Mouse (Mus musculus) neutrophil, adult 5-6 weeks (primary cell): ENCODE results near the gene Spaca4. TPM values are rescaled to one million over a fixed set of nuclear protein-coding genes. Genes with fewer than 3 reads are reported as not detected.

ENCODE experiments used
- ATAC-seq: fragments of 151-379, 151-347 bp; 2 replicates; pipeline ENCODE4 v1.8.0; 2017; ENCODE audit warnings: mild to moderate bottlenecking, moderate TSS enrichment; ENCODE audit not compliant: insufficient number of reproducible peaks, poor library complexity, low FRiP score, severe bottlenecking; ENCODE audit errors: extremely low read depth
- total RNA-seq: library from RNA; stranded (forward); fragments of 200-1000 nt; gene quantifications from 2 replicates; pipeline ENCODE4 v1.2.3, GENCODE M21; 2017

Spaca4 gene
- total RNA-seq, 1 experiment from 2014 or later = not detected

DNA sequence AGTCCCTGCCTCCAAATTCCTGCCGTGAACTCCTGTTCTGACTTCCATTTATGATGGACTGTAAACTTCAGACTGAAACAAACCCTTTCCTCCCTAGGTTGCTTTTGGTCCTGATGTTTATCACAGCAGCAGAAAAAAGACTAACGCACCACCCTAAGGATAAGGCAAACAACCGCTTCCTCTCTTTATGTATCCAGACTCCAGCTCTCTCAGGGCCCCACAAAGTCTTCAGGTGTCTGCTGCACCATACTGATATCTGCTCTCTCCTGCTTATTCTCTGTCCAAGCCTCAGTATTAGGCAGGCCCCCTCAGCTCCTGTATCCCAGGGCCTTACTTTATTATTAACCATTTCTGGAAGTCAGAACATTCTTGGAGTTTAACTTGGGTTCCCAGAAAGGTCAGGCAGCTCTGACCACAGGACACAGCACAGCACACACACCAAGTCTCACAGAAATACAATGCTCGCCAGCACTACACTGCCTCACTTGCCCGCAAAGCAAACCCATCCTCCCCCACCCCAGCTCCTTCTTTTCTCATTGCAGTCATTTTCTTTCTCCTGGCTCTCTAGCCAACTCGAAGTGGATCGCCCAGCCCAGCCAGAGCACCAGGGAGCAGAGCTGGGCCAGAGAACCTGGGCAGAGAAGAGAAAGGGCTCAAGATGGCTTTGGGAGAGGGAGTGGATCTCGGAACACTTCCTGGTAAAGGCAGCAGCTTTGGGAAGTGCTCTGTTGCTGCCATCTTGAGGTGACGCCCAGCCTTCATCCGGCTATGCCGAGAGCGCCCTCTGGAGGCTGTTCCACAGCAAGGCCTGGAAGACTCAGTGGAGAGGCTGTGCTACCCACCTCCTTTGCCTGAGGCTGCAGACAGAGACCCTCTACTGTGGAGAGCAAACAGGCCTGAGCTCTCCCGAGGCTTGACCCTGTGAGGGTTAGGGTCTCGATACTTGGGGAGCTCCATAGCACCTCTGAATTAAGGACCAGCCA is 43.2 kb downstream of the Spaca4 start:
- peak; percentile 72 for ATAC-seq

DNA sequence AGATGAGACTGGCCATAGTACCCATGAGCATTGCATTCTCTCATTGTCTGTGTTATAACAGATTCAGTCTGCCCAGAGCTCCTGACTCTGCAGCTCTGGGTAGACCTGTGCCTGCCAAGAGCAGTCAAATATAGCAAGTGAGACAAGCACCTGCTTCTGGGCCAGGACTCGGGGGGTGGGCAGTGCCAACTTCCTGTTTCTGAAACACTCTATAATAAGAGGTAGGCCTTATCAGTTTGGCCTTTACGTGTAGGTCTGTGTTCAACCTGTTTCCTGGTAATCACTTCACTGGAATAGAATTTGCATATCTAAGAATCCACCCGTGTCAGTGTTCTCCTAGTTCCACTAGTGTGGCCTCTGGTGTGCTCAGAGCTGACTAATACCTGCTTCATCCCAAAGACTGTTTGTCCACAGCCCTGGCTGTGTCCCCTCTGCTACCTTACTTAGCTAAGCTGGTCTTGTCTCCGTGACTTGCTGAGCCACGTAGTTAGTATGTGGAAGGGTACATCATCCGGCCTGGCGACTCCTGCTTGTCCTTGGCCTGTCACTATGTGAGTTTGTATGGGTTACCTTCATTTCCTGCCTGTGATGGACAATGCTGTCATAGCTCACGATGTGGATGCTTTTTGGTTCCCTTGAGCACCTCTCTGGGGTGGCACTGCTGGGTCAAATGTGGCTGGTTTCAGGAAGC is 44.4 kb downstream of the Spaca4 start:
- peak; percentile 37; the same call in 1 of the 2 replicates for ATAC-seq

GRCm38 (mm10) chr7:45679966-45680621 is 45.5 kb downstream of the Spaca4 start:
- ATAC-seq = no peak

- no peak for ATAC-seq
These were observed 47.1 kb downstream of the Spaca4 start for GRCm38 (mm10) chr7:45678513-45678912.

DNA sequence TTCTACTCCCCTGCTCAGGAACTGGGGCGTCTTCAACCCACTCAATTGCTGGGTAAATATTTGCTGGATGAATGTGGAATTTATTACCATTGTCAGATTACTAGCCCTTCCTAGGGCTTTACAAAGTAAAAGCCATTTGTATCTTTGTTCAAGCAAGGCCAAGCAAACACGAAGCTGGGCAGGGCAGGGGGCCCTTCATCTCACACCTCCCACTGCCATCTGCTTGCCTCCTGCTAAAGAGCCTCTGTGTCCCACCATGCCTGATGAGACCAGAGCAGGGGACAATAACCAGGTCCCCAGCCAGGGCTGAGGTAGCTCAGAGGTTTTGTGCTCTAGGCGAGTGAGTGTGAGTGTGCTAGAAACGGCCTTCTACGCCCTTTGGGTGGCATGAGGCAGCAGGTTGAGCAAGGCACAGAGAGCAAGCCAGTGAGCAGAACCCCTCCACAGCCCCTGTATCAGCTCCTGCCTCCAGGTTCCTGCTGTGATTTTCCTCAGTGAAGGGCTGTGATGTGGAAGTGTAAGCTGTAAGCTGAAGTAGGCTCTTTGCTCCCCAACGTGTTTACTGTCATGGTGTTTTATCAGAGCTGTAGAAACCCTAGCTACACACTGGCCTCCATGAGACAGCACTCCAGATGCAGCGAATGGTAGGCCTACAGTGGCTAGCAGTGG is 47.9 kb downstream of the Spaca4 start:
- ATAC-seq = no peak

Other genes with a start within 250 kb of the Spaca4 start
- not detected in 2 replicates for gene Tulp2, start 243.9 kb downstream of the Spaca4 start, total RNA-seq
- gene Gm45808, start 239.0 kb downstream of the Spaca4 start, total RNA-seq = not detected in 2 replicates
- gene Dhdh, start 237.0 kb downstream of the Spaca4 start, total RNA-seq = 3.1 and 3.7 TPM in 2 replicates
- gene Nucb1, start 215.4 kb downstream of the Spaca4 start, total RNA-seq = 90.4 and 101 TPM in 2 replicates
- gene Ppp1r15a, start 199.5 kb downstream of the Spaca4 start, total RNA-seq = 288 and 364 TPM in 2 replicates
- 1.3 and 1.6 TPM in 2 replicates for gene Plekha4, start 199.5 kb downstream of the Spaca4 start, total RNA-seq
- 0.37 TPM in 1 of 2 replicates, not detected in the other for gene Hsd17b14, start 170.9 kb downstream of the Spaca4 start, total RNA-seq
- gene Bcat2, start 155.7 kb downstream of the Spaca4 start, total RNA-seq = 14.9 and 17.3 TPM in 2 replicates
- not detected in 2 replicates for gene Fgf21, start 110.3 kb downstream of the Spaca4 start, total RNA-seq
- not detected in 2 replicates for gene Fut1, start 108.5 kb downstream of the Spaca4 start, total RNA-seq
- not detected in 2 replicates for gene Izumo1, start 104.0 kb downstream of the Spaca4 start, total RNA-seq
- 2.4 and 2.8 TPM in 2 replicates for gene Rasip1, start 98.3 kb downstream of the Spaca4 start, total RNA-seq
- gene Mamstr, start 85.8 kb downstream of the Spaca4 start, total RNA-seq = 1.0 TPM in 1 of 2 replicates, not detected in the other
- gene Fut2, start 59.4 kb downstream of the Spaca4 start, total RNA-seq = 0.25 and 0.35 TPM in 2 replicates
- not detected in 2 replicates for gene Ntn5, start 41.8 kb downstream of the Spaca4 start, total RNA-seq
- 0.23 TPM in 1 of 2 replicates, not detected in the other for gene Sec1, start 31.4 kb downstream of the Spaca4 start, total RNA-seq
- not detected in 2 replicates for gene Car11, start 26.0 kb downstream of the Spaca4 start, total RNA-seq
- gene Dbp, start 20.7 kb downstream of the Spaca4 start, total RNA-seq = 12.1 and 18.4 TPM in 2 replicates
- gene Rpl18, start 10.4 kb downstream of the Spaca4 start, total RNA-seq = 797 and 936 TPM in 2 replicates
- 25.5 and 27.4 TPM in 2 replicates for gene Sphk2, start 7.8 kb downstream of the Spaca4 start, total RNA-seq
- 3.0 and 3.2 TPM in 2 replicates for gene Fam83e, start 4.6 kb downstream of the Spaca4 start, total RNA-seq
- gene Lmtk3, start 57.9 kb upstream of the Spaca4 start, total RNA-seq = not detected in 2 replicates
- 0.49 TPM in 1 of 2 replicates, not detected in the other for gene Sult2b1, start 58.9 kb upstream of the Spaca4 start, total RNA-seq
- gene Cyth2, start 88.8 kb upstream of the Spaca4 start, total RNA-seq = 79.6 and 94.0 TPM in 2 replicates
- 0.23 TPM in 1 of 2 replicates, not detected in the other for gene Kcnj14, start 99.0 kb upstream of the Spaca4 start, total RNA-seq
- 7.2 and 11.2 TPM in 2 replicates for gene Grwd1, start 105.1 kb upstream of the Spaca4 start, total RNA-seq
- 44.6 and 57.7 TPM in 2 replicates for gene Kdelr1, start 147.0 kb upstream of the Spaca4 start, total RNA-seq
- gene Grin2d, start 152.6 kb upstream of the Spaca4 start, total RNA-seq = 0.12 TPM in 1 of 2 replicates, not detected in the other
- gene Syngr4, start 170.9 kb upstream of the Spaca4 start, total RNA-seq = not detected in 2 replicates
- 5.0 and 11.2 TPM in 2 replicates for gene Tmem143, start 171.1 kb upstream of the Spaca4 start, total RNA-seq
- gene Emp3, start 195.6 kb upstream of the Spaca4 start, total RNA-seq = 176 and 192 TPM in 2 replicates
- gene Ccdc114, start 198.3 kb upstream of the Spaca4 start, total RNA-seq = 14.1 and 15.8 TPM in 2 replicates